Mouse (Mus musculus) effector memory CD4-positive, alpha-beta T cell, adult 7 months (primary cell): Measurements from ENCODE around the gene Olfr921. TPM values are rescaled to one million over a fixed set of nuclear protein-coding genes. Genes with fewer than 3 reads are reported as not detected.

ENCODE experiments used
- polyA plus RNA-seq: library from polyadenylated mRNA; unstranded; fragments of 100-300 nt; shearing (Covaris generic); gene quantifications from one replicate; pipeline ENCODE4 v1.2.1, GENCODE M21; 2017

The Olfr921 gene
- not detected for polyA plus RNA-seq

DNA sequence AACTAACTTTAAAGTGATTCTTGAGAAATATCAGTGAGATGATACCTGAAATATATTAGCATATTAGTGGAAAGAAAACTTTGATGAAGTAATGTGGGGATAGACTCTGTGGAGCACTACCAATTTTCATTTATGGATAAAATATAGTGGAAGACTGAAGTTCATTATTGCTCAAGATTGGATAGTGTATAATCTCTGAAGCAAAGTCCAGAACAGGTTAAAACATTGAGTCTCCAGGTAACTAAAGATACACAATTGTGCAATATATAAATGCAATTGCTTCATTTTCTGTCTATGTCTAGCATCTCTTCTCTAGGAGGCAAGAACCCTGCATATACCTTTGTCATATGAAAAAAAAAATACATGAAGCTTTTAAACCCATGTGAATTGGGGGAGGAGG lies at the start of gene Olfr921:
Olfr921 (plus strand) TSS at position 301 of the 400 bp plus-strand sequence.

DNA sequence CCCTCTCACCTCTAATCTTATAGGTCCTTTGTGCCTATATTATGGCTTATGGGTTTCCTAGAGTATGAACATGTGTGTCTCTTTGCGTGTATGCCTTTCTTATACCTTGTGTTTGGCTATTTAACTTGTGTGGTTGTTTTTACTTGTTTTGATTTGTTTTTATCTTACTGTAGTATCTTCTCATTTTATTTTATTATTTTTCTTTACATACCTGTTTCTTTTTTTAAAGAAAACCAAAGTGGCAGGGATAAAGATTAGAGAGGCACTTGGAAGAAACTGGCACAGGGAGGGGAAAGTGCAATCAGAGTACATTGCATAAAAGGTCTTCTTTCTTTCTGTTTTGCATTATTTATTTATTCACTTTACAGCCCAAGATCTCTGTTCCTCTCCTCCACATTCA lies 20.9 kb upstream of the Olfr921 start, which contains the start of gene Olfr920:
Olfr920 (plus strand) TSS at position 301 of the 400 bp plus-strand sequence.

GRCm38 (mm10) chr9:38814314-38814713 lies 41.4 kb downstream of the Olfr921 start, which contains the start of gene Olfr922:
Olfr922 (plus strand) TSS chr9:38814614.

DNA sequence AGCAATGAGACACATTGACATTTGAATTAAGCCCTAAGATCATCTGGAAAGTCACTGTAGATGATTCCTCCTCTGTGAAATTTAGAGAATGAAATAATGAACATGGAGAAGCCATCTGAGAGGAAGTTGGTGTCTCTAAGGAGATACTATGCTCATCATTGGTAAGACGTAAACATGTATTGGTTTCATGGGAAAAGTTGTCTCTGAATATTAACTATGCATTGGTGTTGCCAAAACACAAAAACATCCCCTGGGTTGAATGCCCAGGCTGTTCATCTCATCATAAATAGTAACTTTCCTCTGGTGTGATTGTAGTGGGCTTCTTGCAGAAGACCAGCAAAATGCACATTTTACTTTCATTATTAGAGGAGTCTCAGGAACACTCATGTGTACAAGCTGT lies 53.4 kb downstream of the Olfr921 start, which contains the start of gene Olfr923:
Olfr923 (plus strand) TSS at position 301 of the 400 bp plus-strand sequence.

Other genes starting within 250 kb of the Olfr921 start
- not detected for gene Olfr910, start 235.2 kb upstream of the Olfr921 start, polyA plus RNA-seq
- gene Olfr912, start 192.9 kb upstream of the Olfr921 start, polyA plus RNA-seq = 0.06 TPM
- not detected for gene Olfr913, start 180.3 kb upstream of the Olfr921 start, polyA plus RNA-seq
- not detected for gene Olfr914, start 168.0 kb upstream of the Olfr921 start, polyA plus RNA-seq
- 0.22 TPM for gene Olfr916, start 113.2 kb upstream of the Olfr921 start, polyA plus RNA-seq
- gene Olfr917, start 107.2 kb upstream of the Olfr921 start, polyA plus RNA-seq = not detected
- gene Olfr918, start 98.5 kb upstream of the Olfr921 start, polyA plus RNA-seq = not detected
- gene Olfr919, start 69.4 kb upstream of the Olfr921 start, polyA plus RNA-seq = not detected
- 28.5 TPM for gene Vwa5a, start 54.8 kb upstream of the Olfr921 start, polyA plus RNA-seq
- gene Olfr920, start 20.8 kb upstream of the Olfr921 start, polyA plus RNA-seq = not detected
- gene Olfr922, start 41.5 kb downstream of the Olfr921 start, polyA plus RNA-seq = not detected
- not detected for gene Olfr923, start 53.5 kb downstream of the Olfr921 start, polyA plus RNA-seq
- not detected for gene Olfr924, start 71.4 kb downstream of the Olfr921 start, polyA plus RNA-seq
- gene Olfr26, start 82.0 kb downstream of the Olfr921 start, polyA plus RNA-seq = not detected
- gene Olfr926, start 104.1 kb downstream of the Olfr921 start, polyA plus RNA-seq = not detected
- not detected for gene Olfr930, start 156.7 kb downstream of the Olfr921 start, polyA plus RNA-seq
- 0.11 TPM for gene Olfr933, start 199.2 kb downstream of the Olfr921 start, polyA plus RNA-seq
- 0.21 TPM for gene Olfr934, start 215.2 kb downstream of the Olfr921 start, polyA plus RNA-seq
- gene Olfr935, start 226.6 kb downstream of the Olfr921 start, polyA plus RNA-seq = not detected